16 mouse cellular contexts compared by ENCODE assay signal in the genomic region with DNA sequence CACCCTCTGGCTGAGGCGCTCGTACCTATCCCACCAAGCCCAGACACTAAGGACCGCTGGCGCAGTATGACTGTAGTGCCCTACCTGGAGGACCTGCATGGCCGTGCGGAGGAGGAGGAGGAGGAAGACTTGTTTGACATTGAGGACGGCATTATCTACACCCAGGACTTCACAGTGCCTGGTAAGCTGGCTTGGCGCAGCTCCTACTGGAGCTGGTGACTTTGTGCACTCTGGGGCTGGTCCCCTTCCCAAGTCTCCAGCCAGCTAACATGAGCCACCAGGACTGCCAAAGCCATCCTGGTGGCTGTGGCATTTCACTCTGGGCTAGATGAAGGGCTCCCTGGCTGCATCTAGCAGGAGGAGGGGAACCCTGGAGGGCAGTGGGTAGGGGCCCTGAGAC.
"Had no signal": no experiment of that assay in that cellular context is flagged by ENCODE, and none has a peak within 500 bp of the region (broad histone marks: within the 10 kb centered on the region; RNA-seq: fewer than 3 reads in every experiment).

No protein-coding gene starts in this region.

- H3K9me3 ChIP-seq: lung, embryonic 15.5 days; midbrain, embryonic 13.5 days; neural tube, embryonic 15.5 days had no signal

- H3K27ac ChIP-seq: kidney, postnatal 0 days; lung, embryonic 15.5 days; macrophage; midbrain, embryonic 13.5 days; neural tube, embryonic 15.5 days had no signal

- H3K9ac ChIP-seq: liver, postnatal 0 days; lung, embryonic 15.5 days; midbrain, embryonic 13.5 days; neural tube, embryonic 15.5 days had no signal

- DNase-seq: kidney, adult 9 months; kidney, postnatal 4 days; liver; liver, postnatal 0 days; lung, postnatal 14 days; retina, postnatal 1 day; right cerebral cortex, postnatal 4 days; spleen, adult 18-20 months; thymus, adult 18-20 months; thymus, postnatal 14 days had no signal

- H3K4me3 ChIP-seq: left cerebral cortex, adult 2 months; lung, embryonic 15.5 days; midbrain, embryonic 13.5 days; neural tube, embryonic 15.5 days had no signal

- ATAC-seq: liver, postnatal 0 days; midbrain, embryonic 13.5 days had no signal

- H3K4me2 ChIP-seq: lung, embryonic 15.5 days; midbrain, embryonic 13.5 days; neural tube, embryonic 15.5 days had no signal

- H3K27me3 ChIP-seq: lung, embryonic 15.5 days; neural tube, embryonic 15.5 days had no signal
